Mouse (Mus musculus) MEL (cell line): ENCODE measurements around the gene Sp2. TPM values are rescaled to one million over a fixed set of nuclear protein-coding genes. Genes with fewer than 3 reads are reported as not detected.

Source experiments
- DNase-seq: peaks from one replicate; pipeline ENCODE4 v3.0.0; 2011; ENCODE audit warnings: low read depth, low spot score
- H3K27ac ChIP-seq: 2 replicates; pipeline ENCODE4 v1.5.1; 2012; ENCODE audit warnings: low read depth, mild to moderate bottlenecking, control low read depth, low read length, moderate library complexity; ENCODE audit not compliant: control insufficient read depth
- H3K27me3 ChIP-seq, 2 experiments: fragments of 150-350 bp in 1 of 2; sonication (generic) in 1 of 2; 2 replicates each; pipeline ENCODE4 v1.6.1; 2012; ENCODE audit warnings: low read length in 2 of 2, mild to moderate bottlenecking in 2 of 2, improper control_type of control experiment in 1 of 2, moderate library complexity in 1 of 2; ENCODE audit not compliant: insufficient read depth in 2 of 2, control insufficient read depth in 1 of 2
- H3K36me3 ChIP-seq, 2 experiments: 2 replicates each; pipeline ENCODE4 v1.6.1; 2012 to 2014; ENCODE audit warnings: low read length in 2 of 2, improper control_type of control experiment in 1 of 2, inconsistent platforms in 1 of 2, mild to moderate bottlenecking in 1 of 2; ENCODE audit not compliant: insufficient read depth in 2 of 2, control insufficient read depth in 1 of 2
- H3K4me1 ChIP-seq, 2 experiments: fragments of 150-350 bp in 1 of 2; sonication (generic) in 1 of 2; 2 replicates each; pipeline ENCODE4 v1.6.1; 2012; ENCODE audit warnings: low read length in 2 of 2, improper control_type of control experiment in 1 of 2, mild to moderate bottlenecking in 1 of 2; ENCODE audit not compliant: insufficient read depth in 2 of 2, control insufficient read depth in 1 of 2
- H3K4me3 ChIP-seq, 2 experiments: fragments of 150-350 bp in 1 of 2; sonication (generic) in 1 of 2; 2 replicates each; pipeline ENCODE4 v1.5.1; 2012; ENCODE audit warnings: low read depth in 2 of 2, low read length in 2 of 2, mild to moderate bottlenecking in 2 of 2, moderate library complexity in 2 of 2, control low read depth in 1 of 2, improper control_type of control experiment in 1 of 2; ENCODE audit not compliant: control insufficient read depth in 1 of 2, insufficient read depth in 1 of 2
- H3K79me2 ChIP-seq: 2 replicates; pipeline ENCODE4 v1.6.1; 2012; ENCODE audit warnings: mild to moderate bottlenecking, low read length, moderate library complexity; ENCODE audit not compliant: control insufficient read depth, poor library complexity, insufficient read depth
- H3K9ac ChIP-seq: 2 replicates; pipeline ENCODE4 v1.6.1; 2012; ENCODE audit warnings: low read depth, mild to moderate bottlenecking, control low read depth, low read length, moderate library complexity; ENCODE audit not compliant: control insufficient read depth, poor library complexity, severe bottlenecking
- H3K9me3 ChIP-seq: fragments of 150-350 bp; sonication (generic); replicated peaks from 2 replicates; pipeline ENCODE4 v1.6.1; 2012; ENCODE audit warnings: mild to moderate bottlenecking, low read length, improper control_type of control experiment, moderate library complexity; ENCODE audit not compliant: insufficient read depth
- BHLHE40 ChIP-seq: IDR thresholded peaks from 2 replicates; pipeline ENCODE4 v1.6.1; 2012; ENCODE audit warnings: low read depth, mild to moderate bottlenecking, inconsistent platforms, low read length, improper control_type of control experiment, borderline replicate concordance
- CHD1 ChIP-seq: IDR thresholded peaks from 2 replicates; pipeline ENCODE4 v1.6.1; 2012; ENCODE audit warnings: low read depth, mild to moderate bottlenecking, inconsistent platforms, low read length, improper control_type of control experiment
- CHD2 ChIP-seq: IDR thresholded peaks from 2 replicates; pipeline ENCODE4 v1.6.1; 2011; ENCODE audit warnings: low read length, improper control_type of control experiment
- CTCF ChIP-seq, 3 experiments: IDR thresholded peaks in 2 of 3; conservative IDR thresholded peaks in 1 of 3; 2 replicates each; pipeline ENCODE4 v1.5.1; 2011 to 2012; ENCODE audit warnings: low read length in 3 of 3, low read depth in 2 of 3, mild to moderate bottlenecking in 2 of 3, improper control_type of control experiment in 1 of 3, inconsistent platforms in 1 of 3, mixed read lengths in 1 of 3, moderate library complexity in 1 of 3; ENCODE audit not compliant: control insufficient read depth in 1 of 3, insufficient read depth in 1 of 3, poor library complexity in 1 of 3, severe bottlenecking in 1 of 3
- E2F4 ChIP-seq: IDR thresholded peaks from 2 replicates; pipeline ENCODE4 v1.6.1; 2011; ENCODE audit warnings: low read depth, low read length, improper control_type of control experiment, borderline replicate concordance
- ELF1 ChIP-seq: IDR thresholded peaks from 2 replicates; pipeline ENCODE4 v1.6.1; 2014; ENCODE audit warnings: low read depth, mild to moderate bottlenecking, inconsistent platforms, low read length, improper control_type of control experiment, moderate library complexity
- EP300 ChIP-seq, 2 experiments: IDR thresholded peaks; 2 replicates each; pipeline ENCODE4 v1.6.1; 2011; ENCODE audit warnings: improper control_type of control experiment in 2 of 2, low read length in 2 of 2, low read depth in 1 of 2, mild to moderate bottlenecking in 1 of 2
- JUND ChIP-seq: IDR thresholded peaks from 2 replicates; pipeline ENCODE4 v1.6.1; 2011; ENCODE audit warnings: low read depth, mild to moderate bottlenecking, improper control_type of control experiment, low read length
- MAX ChIP-seq: IDR thresholded peaks from 2 replicates; pipeline ENCODE4 v1.6.1; 2011; ENCODE audit warnings: low read length, improper control_type of control experiment
- MAZ ChIP-seq: IDR thresholded peaks from 2 replicates; pipeline ENCODE4 v1.6.1; 2012; ENCODE audit warnings: low read depth, mild to moderate bottlenecking, inconsistent platforms, low read length, improper control_type of control experiment
- MXI1 ChIP-seq: IDR thresholded peaks from 2 replicates; pipeline ENCODE4 v1.6.1; 2011; ENCODE audit warnings: mild to moderate bottlenecking, low read depth, low read length, improper control_type of control experiment
- MYB ChIP-seq: IDR thresholded peaks from 2 replicates; pipeline ENCODE4 v1.6.1; 2011; ENCODE audit warnings: mild to moderate bottlenecking, low read depth, low read length, improper control_type of control experiment
- MYC ChIP-seq: IDR thresholded peaks from 2 replicates; pipeline ENCODE4 v1.6.1; 2011; ENCODE audit warnings: low read depth, mild to moderate bottlenecking, low read length, improper control_type of control experiment, moderate library complexity
- NELFE ChIP-seq: IDR thresholded peaks from 2 replicates; pipeline ENCODE4 v1.6.1; 2011; ENCODE audit warnings: low read depth, low read length, improper control_type of control experiment
- NRF1 ChIP-seq: IDR thresholded peaks from 2 replicates; pipeline ENCODE4 v1.6.1; 2014; ENCODE audit warnings: low read depth, mild to moderate bottlenecking, inconsistent platforms, low read length, improper control_type of control experiment, moderate library complexity; ENCODE audit not compliant: poor library complexity, insufficient read depth, severe bottlenecking
- POLR2AphosphoS2 ChIP-seq: IDR thresholded peaks from 2 replicates; pipeline ENCODE4 v1.6.1; 2011; ENCODE audit warnings: low read length, improper control_type of control experiment
- POLR2AphosphoS5 ChIP-seq: IDR thresholded peaks from 2 replicates; pipeline ENCODE4 v1.6.1; 2012; ENCODE audit warnings: low read depth, borderline replicate concordance, mild to moderate bottlenecking, inconsistent platforms, low read length, moderate library complexity, mixed read lengths
- RAD21 ChIP-seq: IDR thresholded peaks from 2 replicates; pipeline ENCODE4 v1.6.1; 2011; ENCODE audit warnings: mild to moderate bottlenecking, low read depth, low read length, improper control_type of control experiment
- RCOR1 ChIP-seq: IDR thresholded peaks from 2 replicates; pipeline ENCODE4 v1.6.1; 2012; ENCODE audit warnings: low read depth, mild to moderate bottlenecking, inconsistent platforms, low read length, improper control_type of control experiment
- TAL1 ChIP-seq: IDR thresholded peaks from 2 replicates; pipeline ENCODE4 v1.6.1; 2012; ENCODE audit warnings: mild to moderate bottlenecking, inconsistent platforms, low read length, moderate library complexity, mixed read lengths
- TBP ChIP-seq: IDR thresholded peaks from 2 replicates; pipeline ENCODE4 v1.8.0; 2011; ENCODE audit warnings: low read depth, low read length, improper control_type of control experiment
- TCF12 ChIP-seq: IDR thresholded peaks from 2 replicates; pipeline ENCODE4 v1.6.1; 2014; ENCODE audit warnings: low read depth, mild to moderate bottlenecking, inconsistent platforms, low read length, improper control_type of control experiment, moderate library complexity
- UBTF ChIP-seq: IDR thresholded peaks from 2 replicates; pipeline ENCODE4 v1.6.1; 2012; ENCODE audit warnings: low read depth, mild to moderate bottlenecking, inconsistent platforms, low read length, improper control_type of control experiment, moderate library complexity, borderline replicate concordance; ENCODE audit not compliant: insufficient read depth
- USF1 ChIP-seq: IDR thresholded peaks from 2 replicates; pipeline ENCODE4 v1.6.1; 2014; ENCODE audit warnings: low read depth, mild to moderate bottlenecking, inconsistent platforms, low read length, improper control_type of control experiment, moderate library complexity
- USF2 ChIP-seq, 2 experiments: IDR thresholded peaks; 2 replicates each; pipeline ENCODE4 v1.6.1; 2011 to 2012; ENCODE audit warnings: improper control_type of control experiment in 2 of 2, low read length in 2 of 2, borderline replicate concordance in 1 of 2, inconsistent platforms in 1 of 2, low read depth in 1 of 2, mild to moderate bottlenecking in 1 of 2; ENCODE audit not compliant: insufficient read depth in 1 of 2
- ZC3H11A ChIP-seq: IDR thresholded peaks from 2 replicates; pipeline ENCODE4 v1.6.1; 2012; ENCODE audit warnings: low read depth, mild to moderate bottlenecking, inconsistent platforms, low read length, improper control_type of control experiment
- ZKSCAN1 ChIP-seq: IDR thresholded peaks from 2 replicates; pipeline ENCODE4 v1.6.1; 2012; ENCODE audit warnings: low read depth, mild to moderate bottlenecking, inconsistent platforms, low read length, improper control_type of control experiment, moderate library complexity
- ZNF384 ChIP-seq: IDR thresholded peaks from 2 replicates; pipeline ENCODE4 v1.6.1; 2012; ENCODE audit warnings: low read depth, mild to moderate bottlenecking, inconsistent platforms, low read length, improper control_type of control experiment
- polyA plus RNA-seq, 2 experiments: library from polyadenylated mRNA; stranded (reverse) in 1 of 2; unstranded in 1 of 2; fragments of >175 nt in 1 of 2; fragments of >200 nt in 1 of 2; gene quantifications; 2 replicates each; pipeline versions ENCODE4 v1.2.1 to v1.2.4; 2012; ENCODE audit warnings: low replicate concordance in 2 of 2, low read depth in 1 of 2; ENCODE audit not compliant: insufficient read length in 2 of 2, insufficient read depth in 1 of 2, missing spikeins in 1 of 2
- total RNA-seq: library from RNA; depleted of rRNA; stranded (reverse); fragments of 300-350 nt; gene quantifications from 2 replicates; pipeline ENCODE4 v1.2.3, GENCODE M21; 2012

Gene Sp2
- total and polyA plus RNA-seq, 3 experiments, result 1.4 to 20.3 TPM; not detected in 1

- H3K36me3 ChIP-seq, result peaks cover 0 to 8% of the 10 kb centered on the region in 2 experiments; a peak in 2 of 4 replicates
- H3K4me3 ChIP-seq, result peak overlapping the region; percentile 90 to 94
- H3K27ac ChIP-seq, result peak overlapping the region; percentile 66
- no peak for DNase-seq
- H3K27me3 ChIP-seq, result no peaks in the 10 kb centered on the region
- no peaks in the 10 kb centered on the region for H3K9me3 ChIP-seq
- H3K9ac ChIP-seq, result peak overlapping the region; percentile 90
- no peak for TF ChIP-seq ZC3H11A
- 0 out of 2 replicates have a peak, but pooled peaks have one; percentile 55 for TF ChIP-seq CHD1
- TF ChIP-seq USF1, result 0 out of 2 replicates have a peak, but pooled peaks have one; percentile 1
- H3K4me1 ChIP-seq, result peaks cover 5 to 15% of the 10 kb centered on the region in 2 experiments
- peaks cover 6% of the 10 kb centered on the region for H3K79me2 ChIP-seq
Observed at GRCm38 (mm10) chr11:97030426-97030825, 47.7 kb upstream of the Sp2 start.

GRCm38 (mm10) chr11:97029686-97030417 lies 47.1 kb upstream of the Sp2 start, which contains the start of gene Scrn2:
TSS of gene Scrn2 (plus strand) at chr11:97029938.
- Histone ChIP-seq H3K27ac (peak within 1 kb of the TSS; percentile 66), H3K9me3 (no peaks in the 10 kb centered on the region), H3K4me3 (peak within 1 kb of the TSS; percentile 90 to 94), H3K79me2 (peaks cover 6% of the 10 kb centered on the region), H3K36me3 (peaks cover 0 to 8% of the 10 kb centered on the region in 2 experiments; a peak in 2 of 4 replicates), H3K9ac (peak within 1 kb of the TSS; percentile 90), H3K4me1 (peaks cover 5 to 20% of the 10 kb centered on the region in 2 experiments), H3K27me3 (no peaks in the 10 kb centered on the region)
- peak; percentile 96 for DNase-seq
- TF ChIP-seq ZKSCAN1, result no peak
- TF ChIP-seq USF1, result 0 out of 2 replicates have a peak, but pooled peaks have one; percentile 8
- TF ChIP-seq POLR2AphosphoS2, result no peak
- TF ChIP-seq POLR2AphosphoS5, result no peak; the same call in 1 of the 2 replicates
- TF ChIP-seq NRF1, result peak; percentile 86
- 0 out of 2 replicates have a peak, but pooled peaks have one; percentile 10 for TF ChIP-seq BHLHE40
- TF ChIP-seq JUND, result no peak
- TF ChIP-seq RAD21, result peak; percentile 43
- TF ChIP-seq CHD2, result no peak
- peak; percentile 59; the same call in 1 of the 2 replicates for TF ChIP-seq MYC
- no peak for TF ChIP-seq TAL1
- peak; percentile 78 for TF ChIP-seq RCOR1
- TF ChIP-seq ELF1, result peak; percentile 52; the same call in 1 of the 2 replicates
- no peak; the same call in none of the 2 replicates for TF ChIP-seq E2F4
- no peak for TF ChIP-seq MYB
- peak; percentile 55; the same call in 1 of the 2 replicates for TF ChIP-seq ZNF384
- TF ChIP-seq CHD1, result 0 out of 2 replicates have a peak, but pooled peaks have one; percentile 8
- no peak for TF ChIP-seq USF2 (IDR thresholded peaks at IDR 0.05; ENCODE audit: borderline replicate concordance in 1 of 2, insufficient read depth in 1 of 2, low read depth in 1 of 2, low read length in 2 of 2)
- peak in 1 of 2 experiments; percentile 3; a peak in 2 of 4 replicates for TF ChIP-seq EP300 (IDR thresholded peaks at IDR 0.05; ENCODE audit: low read depth in 1 of 2, low read length in 2 of 2)
- TF ChIP-seq MXI1, result peak; percentile 93
- TF ChIP-seq MAZ, result peak; percentile 47; the same call in 1 of the 2 replicates
- no peak for TF ChIP-seq UBTF
- peak; percentile 5; the same call in 1 of the 2 replicates for TF ChIP-seq ZC3H11A
- TF ChIP-seq TCF12, result no peak
- peak; percentile 80 to 96 (median 90) for TF ChIP-seq CTCF (IDR thresholded peaks at IDR 0.05 in 2 of 3, conservative IDR thresholded peaks at IDR 0.05 in 1 of 3; ENCODE audit: control insufficient read depth in 1 of 3, insufficient read depth in 1 of 3, low read depth in 2 of 3, low read length in 3 of 3, poor library complexity in 1 of 3, severe bottlenecking in 1 of 3)
- no peak; the same call in none of the 2 replicates for TF ChIP-seq NELFE
- peak; percentile 43 for TF ChIP-seq TBP
- TF ChIP-seq MAX, result peak; percentile 81
